Mouse (Mus musculus): ENCODE results near the gene Tepsin. TPM values are rescaled to one million over a fixed set of nuclear protein-coding genes. Genes with fewer than 3 reads are reported as not detected.

Tepsin gene
- polyA plus RNA-seq, 1 experiment from 2014 or later, result 20.5 TPM

- H3K4me3 ChIP-seq, result no peak overlapping the region
- no peak overlapping the region for H3K4me2 ChIP-seq
- no peaks in the 10 kb centered on the region for H3K36me3 ChIP-seq
- H3K4me1 ChIP-seq, result peaks cover 16% of the 10 kb centered on the region
- ATAC-seq (ENCODE audit: insufficient number of reproducible peaks, insufficient read depth, low FRiP score, low TSS enrichment, low read depth), result no peak
- no peak overlapping the region for H3K9ac ChIP-seq
- no peak overlapping the region for H3K27ac ChIP-seq
- H3K9me3 ChIP-seq, result peaks cover 3% of the 10 kb centered on the region; the same call in 1 of the 2 replicates
- 86% methylated on average over 12 of the region's 12 CpGs for WGBS
- H3K27me3 ChIP-seq, result no peaks in the 10 kb centered on the region; the same call in 1 of the 2 replicates
Observed at GRCm38 (mm10) chr11:120055953-120056732, 42.4 kb downstream of the Tepsin start.

- Histone ChIP-seq H3K27ac (no peak overlapping the region), H3K27me3 (peaks cover 14% of the 10 kb centered on the region), H3K9me3 (peaks cover 3% of the 10 kb centered on the region; the same call in 1 of the 2 replicates), H3K4me1 (peaks cover 16% of the 10 kb centered on the region), H3K9ac (no peak overlapping the region), H3K36me3 (no peaks in the 10 kb centered on the region), H3K4me3 (no peak overlapping the region), H3K4me2 (no peak overlapping the region)
- ATAC-seq (ENCODE audit: insufficient number of reproducible peaks, insufficient read depth, low FRiP score, low TSS enrichment, low read depth), result no peak
- WGBS, result 83% methylated on average over 4 of the region's 4 CpGs
Observed at GRCm38 (mm10) chr11:120053846-120054245, 44.7 kb downstream of the Tepsin start.

GRCm38 (mm10) chr11:120052274-120052673 lies 46.3 kb downstream of the Tepsin start:
- no peak for ATAC-seq (ENCODE audit: insufficient number of reproducible peaks, insufficient read depth, low FRiP score, low TSS enrichment, low read depth)
- no peaks in the 10 kb centered on the region for H3K36me3 ChIP-seq
- WGBS, result 65% methylated on average over 9 of the region's 9 CpGs
- no peak overlapping the region for H3K27ac ChIP-seq
- peaks cover 30% of the 10 kb centered on the region for H3K4me1 ChIP-seq
- H3K4me3 ChIP-seq, result no peak overlapping the region
- peaks cover 29% of the 10 kb centered on the region for H3K27me3 ChIP-seq
- no peaks in the 10 kb centered on the region for H3K9me3 ChIP-seq
- no peak overlapping the region for H3K4me2 ChIP-seq
- H3K9ac ChIP-seq, result no peak overlapping the region

DNA sequence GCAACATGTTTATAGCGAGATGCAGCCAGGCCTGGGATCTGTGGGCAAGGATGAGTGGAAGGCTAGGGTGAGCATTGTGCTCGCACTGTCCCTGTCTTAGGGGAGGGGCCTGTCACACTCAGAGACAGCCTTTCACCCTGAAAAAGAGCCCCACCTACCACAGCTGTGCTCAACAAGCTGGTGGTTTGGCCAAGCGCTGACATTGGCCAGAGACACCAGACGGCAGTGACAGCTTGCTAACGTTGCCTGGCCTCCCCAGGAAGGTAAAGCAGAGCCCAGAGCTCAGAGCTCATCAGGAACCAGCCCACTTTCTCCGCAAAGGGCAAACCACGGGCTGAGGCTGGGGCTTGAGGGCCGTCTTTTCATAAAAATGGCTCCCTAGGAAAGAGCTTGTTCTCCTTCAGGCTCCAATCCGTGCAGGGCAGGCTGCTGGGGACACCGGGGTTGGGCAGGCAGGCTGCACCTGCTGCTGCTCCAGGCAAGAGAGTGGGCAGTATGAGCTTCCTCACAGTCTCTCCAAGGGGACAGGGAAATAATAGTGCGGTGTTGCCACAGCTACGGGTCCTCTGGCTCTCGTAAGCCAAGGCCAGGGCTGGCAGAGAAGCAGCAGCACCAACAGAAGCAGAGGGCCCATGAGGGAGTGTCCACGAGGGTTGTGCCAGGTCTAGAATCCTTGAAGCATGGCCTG lies 47.3 kb downstream of the Tepsin start:
- peaks cover 36% of the 10 kb centered on the region for H3K27me3 ChIP-seq
- H3K27ac ChIP-seq, result no peak overlapping the region
- H3K9me3 ChIP-seq, result no peaks in the 10 kb centered on the region
- H3K36me3 ChIP-seq, result no peaks in the 10 kb centered on the region
- peaks cover 36% of the 10 kb centered on the region for H3K4me1 ChIP-seq
- no peak overlapping the region for H3K4me3 ChIP-seq
- peak overlapping the region; percentile 21; the same call in 1 of the 2 replicates for H3K9ac ChIP-seq
- ATAC-seq (ENCODE audit: insufficient number of reproducible peaks, insufficient read depth, low FRiP score, low TSS enrichment, low read depth), result no peak
- no peak overlapping the region for H3K4me2 ChIP-seq
- WGBS, result 51% methylated on average over 14 of the region's 14 CpGs

DNA sequence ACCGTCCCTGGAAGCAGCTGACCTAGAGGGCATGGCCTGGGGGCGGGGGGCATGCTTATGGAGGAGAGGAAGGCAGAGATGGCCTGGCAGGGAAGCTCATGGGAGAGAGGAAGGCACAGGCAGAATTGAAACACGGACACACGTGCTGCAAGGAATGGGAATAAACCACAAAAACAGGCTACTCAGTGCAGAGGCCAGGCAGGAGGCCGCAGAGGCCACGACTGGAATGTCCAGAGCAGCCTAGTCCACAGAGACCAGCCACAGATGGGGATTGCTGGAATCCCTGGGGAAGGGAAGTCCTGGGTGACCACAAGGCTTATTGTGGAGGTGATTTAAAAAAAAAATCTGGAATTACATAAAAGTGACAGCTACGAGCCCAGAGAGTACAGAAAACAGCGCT lies 49.5 kb downstream of the Tepsin start:
- WGBS, result 75% methylated on average over 8 of the region's 8 CpGs
- ATAC-seq (ENCODE audit: insufficient number of reproducible peaks, insufficient read depth, low FRiP score, low TSS enrichment, low read depth), result no peak
- no peak overlapping the region for H3K9ac ChIP-seq
- no peak overlapping the region for H3K4me2 ChIP-seq
- H3K27ac ChIP-seq, result no peak overlapping the region
- H3K36me3 ChIP-seq, result no peaks in the 10 kb centered on the region
- no peaks in the 10 kb centered on the region for H3K9me3 ChIP-seq
- H3K27me3 ChIP-seq, result peaks cover 43% of the 10 kb centered on the region
- no peak overlapping the region for H3K4me3 ChIP-seq
- H3K4me1 ChIP-seq, result peaks cover 45% of the 10 kb centered on the region

- Histone ChIP-seq H3K27me3 (peaks cover 43% of the 10 kb centered on the region), H3K36me3 (no peaks in the 10 kb centered on the region), H3K27ac (no peak overlapping the region), H3K9me3 (no peaks in the 10 kb centered on the region), H3K4me1 (peaks cover 45% of the 10 kb centered on the region), H3K9ac (peak overlapping the region; percentile 54), H3K4me3 (peak overlapping the region; percentile 68), H3K4me2 (peak overlapping the region; percentile 94)
- ATAC-seq (ENCODE audit: insufficient number of reproducible peaks, insufficient read depth, low FRiP score, low TSS enrichment, low read depth), result no peak
- 2% methylated on average over 23 of the region's 23 CpGs for WGBS
Observed at GRCm38 (mm10) chr11:120048252-120048556, 50.3 kb downstream of the Tepsin start.

DNA sequence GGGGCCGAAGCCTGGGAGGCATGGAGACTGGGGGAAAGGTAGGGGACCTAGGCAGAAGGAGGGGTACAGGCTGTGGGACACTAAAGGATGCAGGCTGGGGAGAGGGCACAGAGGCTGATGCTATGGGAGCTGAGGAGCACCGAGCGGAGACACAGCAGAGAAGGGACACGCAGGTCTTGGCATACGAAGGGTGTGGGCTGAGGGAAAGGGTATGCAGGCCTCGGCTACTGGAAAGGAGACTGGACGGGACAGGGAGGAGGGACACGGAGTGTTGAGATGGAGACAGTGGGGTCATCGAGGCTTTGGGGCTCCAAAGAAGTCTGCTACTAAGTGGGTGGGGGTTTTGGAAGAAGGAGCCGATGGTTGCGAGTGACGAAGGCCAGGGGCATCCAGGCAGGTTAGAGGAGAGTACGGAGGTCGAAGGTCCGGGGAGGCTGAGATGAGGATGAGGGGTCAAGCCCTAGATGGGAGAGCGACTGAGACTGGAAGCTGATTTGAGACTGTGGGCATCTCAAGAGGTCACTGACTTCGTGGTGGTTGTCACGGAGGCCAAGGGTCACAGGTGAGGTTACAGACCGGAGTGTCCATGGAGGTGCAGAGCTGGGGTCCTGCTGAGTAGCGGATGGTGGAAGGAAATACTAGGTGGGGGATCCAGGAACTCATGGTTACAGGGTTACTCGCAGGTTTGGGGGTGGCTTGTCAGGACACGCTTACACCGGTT lies 50.8 kb downstream of the Tepsin start:
- H3K27me3 ChIP-seq, result peaks cover 43% of the 10 kb centered on the region
- H3K9ac ChIP-seq, result peak overlapping the region; percentile 77
- H3K36me3 ChIP-seq, result no peaks in the 10 kb centered on the region
- H3K4me1 ChIP-seq, result peaks cover 45% of the 10 kb centered on the region
- H3K4me3 ChIP-seq, result peak overlapping the region; percentile 68
- ATAC-seq (ENCODE audit: insufficient number of reproducible peaks, insufficient read depth, low FRiP score, low TSS enrichment, low read depth), result no peak
- H3K4me2 ChIP-seq, result peak overlapping the region; percentile 94
- H3K9me3 ChIP-seq, result no peaks in the 10 kb centered on the region
- WGBS, result 8% methylated on average over 23 of the region's 23 CpGs
- H3K27ac ChIP-seq, result no peak overlapping the region

DNA sequence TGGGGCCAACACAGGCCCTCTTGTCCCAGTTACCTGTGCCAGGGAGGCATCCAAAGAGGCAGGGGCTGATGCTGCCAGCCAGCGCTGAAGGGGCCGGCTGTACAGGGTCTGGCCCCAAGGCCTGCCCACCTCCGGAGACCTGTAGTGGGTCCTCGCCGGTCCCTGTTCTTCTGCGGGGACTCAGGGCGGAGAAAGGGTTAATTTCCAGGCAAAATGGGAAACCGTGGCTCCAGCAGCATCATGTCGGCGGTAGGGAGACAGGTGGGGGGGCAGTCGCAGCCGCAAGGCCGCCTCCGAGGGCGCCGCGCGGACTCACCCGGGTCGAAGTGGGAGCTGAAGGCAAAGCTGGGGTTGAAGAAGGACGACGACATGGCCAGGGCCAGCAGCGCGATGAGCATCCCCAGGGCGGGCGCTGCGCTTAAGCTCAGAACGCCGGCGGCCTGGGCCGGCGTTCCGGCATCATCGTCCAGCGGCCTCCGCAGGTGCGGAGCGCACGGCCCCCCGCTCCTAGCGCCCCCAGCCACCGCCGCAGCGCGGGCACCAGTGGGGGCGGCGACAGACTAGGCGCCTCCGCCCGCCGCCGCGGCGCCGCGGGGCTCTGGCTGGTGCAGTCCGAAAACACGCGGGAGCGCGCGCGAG lies 51.9 kb downstream of the Tepsin start, which contains the start of gene Aatk:
Gene Aatk (minus strand): TSS at position 615 of the 639 bp plus-strand sequence.
- H3K36me3 ChIP-seq, result no peaks in the 10 kb centered on the region
- peaks cover 38% of the 10 kb centered on the region for H3K4me1 ChIP-seq
- peaks cover 43% of the 10 kb centered on the region for H3K27me3 ChIP-seq
- H3K4me2 ChIP-seq, result peak within 1 kb of the TSS; percentile 94
- H3K9me3 ChIP-seq, result no peaks in the 10 kb centered on the region
- peak within 1 kb of the TSS; percentile 68 for H3K4me3 ChIP-seq
- 1% methylated on average over 63 of the region's 63 CpGs for WGBS
- H3K9ac ChIP-seq, result peak within 1 kb of the TSS; percentile 77
- H3K27ac ChIP-seq, result no peak within 1 kb of the TSS
- no peak for ATAC-seq (ENCODE audit: insufficient number of reproducible peaks, insufficient read depth, low FRiP score, low TSS enrichment, low read depth)

DNA sequence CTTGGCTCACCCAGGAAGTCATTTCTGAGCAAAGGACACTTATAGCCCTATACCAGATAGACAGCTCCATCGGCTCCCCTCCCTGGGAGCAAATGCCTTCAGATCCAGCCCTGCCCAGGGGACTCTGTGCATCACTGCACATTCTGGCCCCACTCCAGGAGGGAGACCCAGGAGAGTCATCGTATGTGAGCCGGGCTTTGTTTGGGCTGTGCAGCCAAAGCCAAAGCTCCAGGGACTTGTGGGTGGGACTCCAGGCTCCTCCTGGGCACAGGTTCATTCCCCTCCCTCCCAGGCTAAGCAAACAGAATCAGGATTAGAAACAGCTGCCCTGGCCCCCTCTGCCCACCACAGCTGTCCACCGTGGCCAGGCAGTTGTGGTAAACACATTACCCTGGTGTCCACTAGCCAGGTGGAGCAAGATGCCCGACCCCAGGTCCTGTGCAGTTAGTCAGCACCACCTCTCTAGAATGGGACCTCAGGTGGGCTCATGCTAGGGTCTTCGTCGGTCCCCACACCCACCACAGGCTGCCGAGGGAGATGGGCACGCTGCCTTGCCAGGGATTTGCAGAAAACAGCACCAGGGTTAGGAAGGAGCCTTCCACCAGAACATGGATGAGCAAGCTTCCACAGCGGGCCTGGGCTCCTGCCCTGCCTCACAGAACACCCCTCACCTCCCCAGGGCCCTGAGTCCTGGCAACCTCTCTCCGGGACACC lies 52.5 kb downstream of the Tepsin start:
- H3K27ac ChIP-seq, result no peak overlapping the region
- no peaks in the 10 kb centered on the region for H3K36me3 ChIP-seq
- H3K9ac ChIP-seq, result peak overlapping the region; percentile 77
- H3K4me2 ChIP-seq, result peak overlapping the region; percentile 94
- 34% methylated on average over 11 of the region's 11 CpGs for WGBS
- H3K27me3 ChIP-seq, result peaks cover 43% of the 10 kb centered on the region
- H3K9me3 ChIP-seq, result no peaks in the 10 kb centered on the region
- peak overlapping the region; percentile 68 for H3K4me3 ChIP-seq
- H3K4me1 ChIP-seq, result peaks cover 31% of the 10 kb centered on the region
- ATAC-seq (ENCODE audit: insufficient number of reproducible peaks, insufficient read depth, low FRiP score, low TSS enrichment, low read depth), result no peak

DNA sequence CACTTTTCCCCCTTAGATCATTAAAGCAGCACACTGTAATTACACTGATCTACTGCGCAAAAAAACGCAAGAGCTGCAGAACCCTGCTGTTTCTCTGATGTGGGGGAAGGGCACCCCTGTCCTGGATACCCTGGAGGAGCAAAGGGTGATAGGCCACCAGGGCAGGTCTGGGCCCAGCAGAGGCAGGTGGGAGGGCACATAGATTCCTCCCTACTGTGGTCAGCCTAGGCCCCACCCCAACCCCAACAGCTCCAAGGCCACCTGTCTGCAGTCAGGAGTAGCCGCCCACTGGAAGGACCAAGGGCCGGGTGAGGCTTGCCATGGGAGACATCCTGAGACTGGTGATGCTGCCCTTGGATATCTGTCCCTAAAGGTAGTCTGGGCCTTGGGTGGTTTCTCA lies 53.2 kb downstream of the Tepsin start:
- H3K27me3 ChIP-seq, result peaks cover 39% of the 10 kb centered on the region
- no peak for ATAC-seq (ENCODE audit: insufficient number of reproducible peaks, insufficient read depth, low FRiP score, low TSS enrichment, low read depth)
- 0 out of 2 replicates have a peak overlapping the region, but pooled peaks have one; percentile 68 for H3K4me3 ChIP-seq
- no peaks in the 10 kb centered on the region for H3K9me3 ChIP-seq
- H3K36me3 ChIP-seq, result no peaks in the 10 kb centered on the region
- 0 out of 2 replicates have a peak overlapping the region, but pooled peaks have one; percentile 77 for H3K9ac ChIP-seq
- 0 out of 2 replicates have a peak overlapping the region, but pooled peaks have one; percentile 94 for H3K4me2 ChIP-seq
- H3K4me1 ChIP-seq, result peaks cover 30% of the 10 kb centered on the region
- no peak overlapping the region for H3K27ac ChIP-seq
- WGBS, result 58% methylated on average over 4 of the region's 4 CpGs
